Mouse (Mus musculus) cerebellum, adult 11 months (tissue): Measurements from ENCODE around the gene Frmd4a.
"Not testable (repeated sequence)": the region's sequence is repeated elsewhere in the genome, so short reads cannot be mapped to it uniquely, and the experiment has no call there.

Experiments
- DNase-seq: peaks from one replicate; pipeline ENCODE4 v3.0.0; 2022

Gene Frmd4a

GRCm38 (mm10) chr2:4223316-4223715, 205.8 kb downstream of the Frmd4a start:
- no peak for DNase-seq

- no peak for DNase-seq
Measured at GRCm38 (mm10) chr2:4226941-4227558, 209.5 kb downstream of the Frmd4a start.

- DNase-seq = no peak
Measured at GRCm38 (mm10) chr2:4227563-4227962, 210.0 kb downstream of the Frmd4a start.

DNA sequence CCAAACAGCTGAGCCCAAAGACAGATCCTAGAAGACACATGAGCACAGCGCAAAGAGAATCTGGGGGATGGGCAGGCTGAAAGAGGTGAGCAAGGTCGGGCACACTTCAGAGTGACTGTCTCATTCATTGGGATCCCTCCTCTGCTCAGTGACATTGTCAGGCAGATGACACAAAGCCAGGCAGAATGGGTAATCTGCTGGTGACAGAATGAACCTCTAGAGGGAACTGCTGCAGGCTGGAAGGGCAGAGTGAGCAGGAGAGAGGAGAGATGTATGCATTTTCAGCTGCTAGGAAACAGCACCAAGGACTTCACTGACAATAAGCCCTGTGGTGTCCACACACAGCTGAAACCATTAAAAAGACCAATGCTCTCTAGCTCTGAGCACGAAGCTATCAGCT, 211.0 kb downstream of the Frmd4a start:
- DNase-seq = no peak

DNA sequence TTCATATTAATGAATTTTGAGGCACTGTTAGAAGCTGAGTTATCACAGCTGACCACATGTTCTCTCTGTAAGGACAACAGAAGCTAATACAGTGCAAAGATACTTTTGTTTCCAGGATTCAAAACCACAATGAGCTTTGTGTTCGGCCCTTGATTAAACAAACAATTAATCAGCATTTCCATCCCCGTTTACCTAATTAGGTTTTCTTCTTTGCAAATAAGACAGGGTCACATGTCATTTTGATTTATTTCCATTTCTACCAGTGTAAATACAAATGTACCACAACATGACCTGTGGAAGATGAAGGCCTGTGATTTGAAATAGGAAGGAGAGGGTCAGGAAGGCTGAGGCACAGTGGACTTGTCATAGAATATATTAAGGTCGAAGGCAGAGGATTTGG, 214.8 kb downstream of the Frmd4a start:
- no peak for DNase-seq

DNA sequence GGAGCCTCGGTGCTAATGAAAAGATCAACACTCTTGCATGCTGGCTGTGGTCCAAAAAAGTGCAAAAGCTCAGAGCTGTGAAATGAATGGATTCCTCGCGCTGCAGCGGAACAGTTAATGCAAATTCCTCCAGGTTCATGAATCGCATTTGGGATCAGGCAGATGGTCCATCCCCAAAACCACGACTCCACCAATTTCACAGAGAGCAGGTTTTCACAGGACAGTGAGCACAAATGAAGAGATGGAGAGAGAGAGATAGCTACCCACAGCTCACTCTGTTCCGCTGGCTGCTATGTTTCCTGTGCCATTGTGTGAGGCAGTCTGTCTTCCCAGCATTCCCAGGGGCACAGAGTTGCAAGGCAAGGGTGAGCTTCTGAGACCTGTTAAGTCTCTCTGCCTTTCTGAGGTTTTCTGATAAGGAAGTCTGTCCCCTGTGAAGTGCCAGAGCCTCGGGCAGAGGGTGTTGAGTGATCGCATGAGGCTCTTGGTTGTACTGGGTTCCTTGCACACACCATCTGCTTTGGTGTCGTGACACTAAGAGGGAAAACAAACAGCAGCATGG, 215.3 kb downstream of the Frmd4a start:
- DNase-seq = no peak

GRCm38 (mm10) chr2:4237686-4238085, 220.2 kb downstream of the Frmd4a start:
- no peak for DNase-seq

GRCm38 (mm10) chr2:4249723-4250122, 232.2 kb downstream of the Frmd4a start:
- DNase-seq = no peak

- DNase-seq = no peak
Measured at GRCm38 (mm10) chr2:4252541-4253291, 235.2 kb downstream of the Frmd4a start.

GRCm38 (mm10) chr2:4253348-4253747, 235.8 kb downstream of the Frmd4a start:
- DNase-seq = no peak

- DNase-seq = no peak
Measured at GRCm38 (mm10) chr2:4254083-4254482, 236.6 kb downstream of the Frmd4a start.

DNA sequence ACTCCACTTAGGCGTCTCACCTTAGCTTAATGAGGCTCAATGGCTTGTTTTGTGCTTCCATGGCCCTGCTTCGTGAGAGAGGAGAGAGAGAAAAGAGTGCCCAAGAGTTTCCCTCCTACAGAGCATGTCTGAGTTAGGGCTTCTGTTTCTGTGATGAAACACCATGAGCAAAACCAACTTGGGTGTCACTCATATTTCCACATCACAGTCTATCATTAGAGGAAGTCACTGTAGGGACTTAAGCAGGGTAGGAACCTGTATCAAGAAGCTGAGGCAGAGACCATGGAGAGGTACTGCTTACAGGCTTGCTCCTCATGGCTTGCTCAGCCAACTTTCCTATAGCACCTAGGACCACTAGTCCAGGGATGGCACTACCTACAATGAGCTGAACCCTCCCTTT, 238.7 kb downstream of the Frmd4a start:
- DNase-seq = no peak

- no peak for DNase-seq
Measured at GRCm38 (mm10) chr2:4257604-4258003, 240.1 kb downstream of the Frmd4a start.

DNA sequence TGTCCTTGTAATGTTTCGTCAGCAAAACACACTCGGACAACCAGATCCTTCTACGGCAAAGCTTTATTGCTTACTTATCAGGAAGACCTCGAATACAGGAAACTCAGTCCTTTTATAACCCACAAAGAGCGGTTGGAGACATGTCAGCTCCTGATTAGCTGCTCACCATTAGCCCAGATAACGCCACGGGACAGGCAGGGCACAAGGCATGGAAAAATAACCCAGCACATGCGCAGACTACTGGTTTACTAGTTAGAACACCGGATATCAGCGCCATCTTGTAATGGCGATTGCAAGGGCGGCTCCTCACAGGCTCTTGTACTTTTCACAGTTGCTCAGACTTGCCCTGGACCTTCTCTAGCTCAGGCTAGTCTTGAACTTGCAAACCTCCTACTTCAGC, 241.3 kb downstream of the Frmd4a start:
- not testable (repeated sequence) for DNase-seq

DNA sequence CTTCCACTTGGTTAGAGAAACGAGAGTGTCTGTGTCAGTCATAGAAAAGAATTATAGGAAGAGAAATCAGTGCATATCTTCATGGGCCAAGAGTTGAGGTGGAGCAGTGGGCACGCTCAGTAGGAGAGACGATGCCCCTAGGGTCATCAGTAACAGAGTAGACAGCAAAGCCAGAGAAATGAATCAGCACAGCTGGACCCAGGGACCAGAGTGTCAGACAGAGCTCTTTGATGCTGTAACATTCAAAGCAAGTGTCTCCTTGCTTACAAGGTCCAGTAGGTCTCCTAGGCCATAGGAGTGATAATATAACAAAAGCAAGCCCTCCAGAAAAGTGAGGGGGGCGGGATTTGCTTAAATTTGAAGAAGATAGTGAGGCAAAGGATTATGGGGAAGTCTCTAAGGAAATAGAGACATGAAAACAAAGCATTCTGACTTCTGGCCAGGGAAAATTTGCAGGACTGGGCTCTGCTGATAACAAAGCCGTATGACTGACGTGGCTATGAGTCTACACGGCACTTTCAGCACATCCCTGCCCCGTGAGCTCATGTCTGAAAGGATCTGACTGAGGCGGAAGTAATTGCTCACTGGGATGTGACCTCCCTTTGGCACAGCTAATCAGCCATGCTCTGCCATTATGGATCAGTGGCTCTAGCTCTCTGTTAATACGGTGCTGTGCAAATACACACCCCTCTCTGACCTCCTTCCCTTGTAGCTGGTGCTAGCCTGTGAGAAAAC, 243.0 kb downstream of the Frmd4a start:
- DNase-seq = no peak

DNA sequence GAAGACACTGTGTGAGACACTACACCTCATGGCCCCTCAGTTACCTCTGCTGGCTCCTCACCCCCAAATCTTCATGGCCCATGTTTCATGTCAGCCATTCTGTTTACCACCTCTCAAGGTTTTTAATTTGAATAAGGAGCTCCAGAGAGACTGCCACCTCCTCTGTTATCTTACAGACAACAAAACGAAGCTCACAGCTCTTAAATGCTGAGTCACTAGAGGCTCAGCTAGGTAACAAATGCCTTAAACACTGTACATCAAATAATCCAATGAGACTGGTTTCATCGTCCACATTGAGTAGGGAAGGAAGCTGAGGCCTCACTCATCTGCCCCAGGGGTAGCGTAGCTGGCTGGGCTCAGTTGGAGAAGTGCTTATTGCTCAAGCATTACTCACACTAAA, 245.2 kb downstream of the Frmd4a start:
- DNase-seq = no peak

- no peak for DNase-seq
Measured at GRCm38 (mm10) chr2:4267377-4267776, 249.9 kb downstream of the Frmd4a start.

DNA sequence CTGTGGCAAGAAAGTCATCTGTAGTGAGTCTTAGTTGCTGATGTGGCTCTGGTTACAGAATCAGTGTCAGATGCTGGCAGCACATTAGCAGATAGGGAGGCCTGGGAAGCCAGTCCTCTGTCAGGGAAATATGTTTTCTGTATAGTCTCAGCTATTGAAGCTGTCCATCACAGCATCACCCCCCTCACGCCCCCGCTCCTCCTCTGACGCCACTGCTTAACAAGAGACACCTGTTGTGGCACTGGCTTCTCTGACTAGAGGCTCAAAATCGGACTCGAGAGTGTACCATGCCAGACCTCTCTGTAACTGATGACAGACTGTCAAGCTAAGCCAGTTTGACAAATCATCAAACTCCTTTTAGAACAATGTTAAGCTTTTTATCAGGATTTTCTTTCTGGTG, 265.3 kb downstream of the Frmd4a start:
- no peak for DNase-seq

DNA sequence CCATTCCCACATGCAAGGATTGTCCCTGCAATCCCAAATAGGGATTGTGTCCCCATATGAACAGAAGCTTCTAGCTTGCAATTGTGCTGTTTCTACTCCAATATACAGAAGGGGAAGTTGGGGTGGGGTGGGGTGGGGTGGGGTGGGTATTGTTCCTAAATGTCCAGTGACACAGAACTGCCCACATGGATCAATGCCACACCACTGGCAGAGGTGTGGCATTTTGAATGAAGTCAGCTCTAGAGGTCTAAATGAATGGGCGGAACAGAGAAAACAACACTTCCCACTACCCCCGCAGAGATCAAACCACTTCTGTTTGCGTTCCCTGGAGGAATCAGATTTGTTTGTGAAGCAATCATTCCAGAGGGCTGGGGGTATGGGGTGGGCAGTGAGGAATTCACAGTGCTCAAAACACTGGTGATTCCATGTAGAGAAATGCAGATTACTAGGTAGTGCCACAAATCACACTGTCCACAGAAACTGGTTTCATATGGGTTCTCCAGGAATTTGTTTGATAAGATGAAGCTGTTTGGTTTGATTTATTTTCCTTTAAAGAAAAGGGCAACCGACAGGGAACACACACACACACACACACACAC, 268.3 kb downstream of the Frmd4a start:
- DNase-seq = no peak

DNA sequence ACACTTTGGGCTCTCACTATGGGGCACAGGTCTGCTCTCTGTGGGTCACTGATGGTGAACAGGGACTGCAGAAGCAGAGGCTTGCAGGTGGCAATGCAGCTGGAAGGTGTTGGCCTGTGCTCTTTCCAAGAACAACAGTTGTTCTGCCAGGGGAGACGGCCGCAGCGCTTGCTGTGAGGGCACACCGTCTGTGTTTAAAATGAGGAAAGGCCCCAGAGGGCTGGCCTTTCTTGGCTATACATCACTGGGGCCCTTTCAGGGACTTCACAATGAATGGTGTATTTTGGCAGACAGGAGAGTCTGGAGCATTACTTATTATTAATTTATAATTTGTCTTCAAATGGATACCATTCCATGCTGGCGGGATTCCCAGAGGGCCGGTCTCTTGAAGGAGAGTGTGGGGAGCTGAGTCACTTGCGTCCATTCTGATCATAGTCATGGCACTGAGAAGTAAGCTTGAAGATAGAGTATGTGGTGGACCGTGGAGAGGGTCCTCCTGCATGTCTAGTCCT, 268.9 kb downstream of the Frmd4a start:
- no peak for DNase-seq

GRCm38 (mm10) chr2:4290475-4290874, 273.0 kb downstream of the Frmd4a start:
- DNase-seq = no peak

GRCm38 (mm10) chr2:4291100-4291499, 273.6 kb downstream of the Frmd4a start:
- no peak for DNase-seq

DNA sequence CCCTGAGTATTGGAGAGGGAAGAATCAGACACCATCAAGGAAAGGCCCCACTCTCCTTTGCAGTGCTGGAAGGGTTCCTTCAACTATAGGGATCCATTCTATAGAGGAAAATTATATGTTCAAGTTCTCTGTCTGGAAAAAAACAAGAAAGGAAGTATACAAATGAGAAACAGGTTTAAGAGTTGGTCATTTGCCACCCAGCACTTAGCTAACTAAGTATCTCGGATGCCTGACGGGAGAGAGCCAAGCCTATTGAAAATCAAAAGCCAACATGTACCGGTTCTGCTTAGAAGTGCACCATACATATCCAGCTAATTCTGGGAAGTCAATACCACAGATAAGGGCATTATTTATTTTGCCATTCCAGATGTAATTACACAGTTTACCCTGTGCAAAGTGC, 274.2 kb downstream of the Frmd4a start:
- no peak for DNase-seq
